Mouse (Mus musculus) right cerebral cortex, adult 2 months (tissue): ENCODE results near the gene Paox.
"Not testable (repeated sequence)": the region's sequence is repeated elsewhere in the genome, so short reads cannot be mapped to it uniquely, and the experiment has no call there.

Experiments used
- DNase-seq, 2 experiments: peaks; one replicate each; pipeline ENCODE4 v3.0.0; 2021 to 2022; ENCODE audit warnings: low spot score in 2 of 2

Paox gene

DNA sequence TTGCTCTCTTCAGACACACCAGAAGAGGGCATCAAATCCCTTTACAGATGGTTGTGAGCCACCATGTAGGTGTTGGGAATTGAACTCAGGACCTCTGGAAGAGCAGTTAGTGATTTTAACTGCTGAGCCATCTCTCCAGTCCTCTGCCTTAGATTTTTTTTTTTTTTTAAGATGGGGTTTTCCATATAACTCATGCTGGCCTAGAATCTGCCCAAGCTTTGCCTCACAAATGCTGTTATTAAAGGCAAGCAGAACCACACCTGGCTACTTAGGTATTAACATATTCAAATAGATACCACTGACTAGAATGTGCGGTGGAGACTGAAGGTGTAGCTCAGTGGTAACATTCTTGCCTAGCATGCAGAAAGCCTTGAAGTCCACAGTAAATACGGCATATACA is 4.9 kb downstream of the Paox start:
- DNase-seq: no peak

DNA sequence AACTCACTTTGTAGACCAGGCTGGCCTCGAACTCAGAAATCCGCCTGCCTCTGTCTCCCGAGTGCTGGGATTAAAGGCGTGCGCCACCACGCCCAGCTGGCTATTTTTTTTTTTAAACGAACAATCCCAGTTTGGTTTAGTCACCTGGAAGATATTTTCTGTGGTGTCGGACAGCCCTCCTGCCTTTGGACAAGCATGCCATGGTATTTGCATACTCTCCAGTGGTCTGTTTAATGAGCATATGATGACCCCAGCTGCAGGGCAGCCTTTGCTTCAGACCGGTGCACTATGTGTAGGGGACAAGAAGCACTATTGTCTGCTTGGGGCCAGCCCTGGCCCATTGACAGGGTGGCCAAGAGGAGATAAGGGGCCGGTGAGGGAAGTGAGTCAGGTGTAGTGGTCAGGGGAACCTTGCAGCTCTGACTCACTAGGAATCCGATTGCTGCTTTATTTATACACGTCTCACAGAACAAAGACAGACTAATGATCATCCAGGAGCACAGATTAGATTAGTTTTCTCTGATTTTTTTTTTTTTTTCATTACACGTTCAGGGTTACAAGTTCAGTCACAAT is 5.8 kb downstream of the Paox start:
- no peak for DNase-seq

DNA sequence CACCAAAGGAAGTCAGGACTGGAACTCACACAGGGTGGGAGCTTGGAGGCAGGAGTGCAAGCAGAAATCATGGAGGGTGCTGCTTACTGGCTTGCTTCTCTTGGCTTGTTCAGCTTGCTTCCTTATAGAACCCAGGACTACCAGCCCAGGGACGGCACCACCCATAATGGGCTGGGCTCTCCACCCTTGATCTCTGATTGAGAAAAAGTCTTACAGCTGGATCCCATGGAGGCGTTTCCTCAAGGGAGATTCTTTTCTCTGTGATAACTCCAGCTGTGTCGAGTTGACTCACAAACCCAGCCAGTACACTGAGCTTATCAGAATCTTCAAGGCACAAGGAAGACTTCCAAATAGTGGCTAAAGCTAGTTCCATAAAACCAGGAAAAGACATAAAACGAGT is 7.2 kb downstream of the Paox start:
- DNase-seq: no peak

DNA sequence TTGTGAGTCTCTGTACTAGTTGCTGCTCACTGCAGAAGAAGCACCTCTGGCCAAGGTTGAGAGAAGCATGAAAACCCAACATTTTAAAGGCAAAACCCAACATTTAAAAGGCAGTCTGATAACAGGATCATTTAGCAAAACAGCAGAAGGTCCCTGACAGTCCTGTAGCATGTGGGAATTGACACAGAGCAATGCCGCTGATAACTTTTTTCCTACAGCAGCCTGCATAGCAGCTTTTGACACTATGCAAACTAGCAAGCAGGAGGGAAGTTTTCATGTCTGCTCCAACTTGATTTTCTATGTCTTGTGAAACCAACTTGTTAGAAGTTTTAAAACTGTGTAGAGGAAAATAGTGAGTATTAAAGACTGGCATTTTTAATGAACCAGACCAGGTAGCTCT is 8.8 kb downstream of the Paox start:
- DNase-seq: no peak

DNA sequence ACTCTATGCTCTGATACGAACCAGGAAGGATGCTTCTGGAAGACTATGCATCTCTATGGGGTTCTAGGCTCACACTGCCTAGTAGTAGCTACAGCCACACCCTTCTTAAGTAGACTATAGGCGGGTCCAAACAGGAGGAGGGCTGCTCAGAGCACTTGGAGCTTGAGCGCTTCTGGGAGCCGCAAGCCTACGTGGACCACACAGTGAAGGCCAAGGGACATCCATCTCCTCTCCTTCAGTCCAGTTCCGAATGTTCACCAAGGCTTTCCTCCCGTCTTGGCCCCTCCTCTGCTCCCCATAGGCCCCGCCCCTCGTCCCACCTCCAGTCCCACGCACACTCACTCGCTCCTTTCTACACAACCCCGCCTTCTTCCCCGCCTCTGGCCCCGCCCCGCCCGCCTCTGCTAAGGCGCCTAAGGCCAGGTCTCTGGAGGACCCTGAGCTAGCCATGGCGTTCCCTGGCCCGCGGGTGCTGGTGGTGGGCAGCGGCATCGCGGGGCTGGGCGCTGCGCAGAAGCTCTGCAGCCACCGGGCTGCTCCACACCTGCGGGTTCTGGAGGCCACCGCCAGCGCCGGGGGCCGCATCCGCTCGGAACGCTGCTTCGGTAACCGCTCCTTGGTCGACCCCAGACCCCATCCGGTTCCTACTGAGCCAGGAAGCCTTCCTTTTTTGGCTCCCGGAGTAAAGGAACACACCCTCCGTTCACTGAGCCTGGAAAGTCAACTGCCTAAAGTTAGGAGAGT is 9.9 kb downstream of the Paox start:
- DNase-seq: peak; percentile 84 to 85

DNA sequence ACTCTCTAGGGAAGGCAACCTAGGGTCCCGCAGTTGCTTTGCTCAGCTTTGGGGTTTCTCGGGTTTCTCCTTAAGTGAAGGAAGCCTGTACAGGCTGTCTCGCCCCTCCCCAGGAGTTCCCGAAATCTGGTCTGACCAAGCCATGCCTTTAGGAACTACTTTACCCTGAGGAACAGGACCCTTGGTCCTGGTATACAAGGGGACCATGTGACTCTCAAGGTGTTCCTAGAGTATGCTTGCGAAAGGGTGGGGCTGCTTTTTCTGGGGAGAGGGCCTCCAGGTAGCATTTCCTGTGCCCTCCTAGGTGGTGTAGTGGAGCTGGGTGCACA is 10.4 kb downstream of the Paox start:
- no peak for DNase-seq

DNA sequence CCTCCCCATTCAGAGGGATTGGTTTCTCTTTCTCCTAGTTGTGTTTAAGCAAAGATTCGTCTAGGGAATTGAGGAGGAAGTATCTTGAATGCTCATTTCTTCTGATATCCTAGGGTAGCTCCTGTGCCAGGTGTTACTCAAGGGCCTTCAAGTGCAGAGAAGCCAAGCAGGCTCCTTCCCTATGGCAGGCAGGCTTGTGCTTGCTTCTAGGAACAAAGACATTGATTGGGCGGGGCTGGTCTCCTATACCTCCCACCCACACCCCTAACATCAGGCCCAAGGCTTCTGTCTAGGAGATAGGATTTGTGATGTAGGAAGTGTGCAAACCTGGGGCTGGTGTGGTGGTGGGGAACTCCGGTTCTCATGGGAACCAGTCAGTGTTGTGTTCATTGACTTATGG is 11.3 kb downstream of the Paox start:
- DNase-seq: no peak

DNA sequence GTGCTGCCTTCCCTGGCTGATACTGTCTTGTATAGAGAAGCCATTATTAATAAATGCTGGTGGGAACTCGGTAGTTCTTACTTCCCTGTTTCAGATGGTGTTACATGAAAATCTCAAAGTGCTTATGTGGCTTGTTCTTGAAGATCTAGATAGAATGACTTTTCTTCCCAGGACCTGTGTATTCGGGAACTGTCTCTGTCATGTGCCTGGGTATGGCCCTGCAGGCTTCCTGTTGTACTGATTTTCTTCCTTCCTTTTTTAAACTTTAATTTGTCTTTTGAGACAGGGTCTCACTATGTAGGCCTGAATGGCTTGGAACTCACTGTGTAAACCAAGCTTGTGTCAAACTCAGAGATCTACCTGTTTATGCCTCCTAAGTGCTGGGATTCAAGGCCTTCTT is 12.3 kb downstream of the Paox start:
- no peak for DNase-seq

DNA sequence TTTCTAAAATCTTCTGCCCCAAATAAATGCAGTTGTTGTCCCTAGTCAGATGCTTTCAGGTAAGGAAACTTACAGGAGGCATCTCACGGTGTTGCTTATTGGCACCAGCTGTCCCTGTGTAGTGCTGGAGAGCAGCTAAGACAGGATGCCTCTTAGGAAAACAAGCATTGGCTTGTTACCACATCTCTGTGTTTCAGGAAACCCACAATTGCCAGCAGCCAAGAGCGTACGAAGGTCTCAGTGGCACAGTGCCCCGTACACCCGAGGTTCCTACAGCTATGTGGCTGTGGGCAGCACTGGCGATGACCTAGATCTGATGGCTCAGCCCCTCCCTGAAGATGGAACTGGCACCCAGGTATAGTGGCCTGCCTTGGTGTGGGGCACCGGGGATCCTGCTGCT is 16.6 kb downstream of the Paox start:
- not testable (repeated sequence) for DNase-seq

DNA sequence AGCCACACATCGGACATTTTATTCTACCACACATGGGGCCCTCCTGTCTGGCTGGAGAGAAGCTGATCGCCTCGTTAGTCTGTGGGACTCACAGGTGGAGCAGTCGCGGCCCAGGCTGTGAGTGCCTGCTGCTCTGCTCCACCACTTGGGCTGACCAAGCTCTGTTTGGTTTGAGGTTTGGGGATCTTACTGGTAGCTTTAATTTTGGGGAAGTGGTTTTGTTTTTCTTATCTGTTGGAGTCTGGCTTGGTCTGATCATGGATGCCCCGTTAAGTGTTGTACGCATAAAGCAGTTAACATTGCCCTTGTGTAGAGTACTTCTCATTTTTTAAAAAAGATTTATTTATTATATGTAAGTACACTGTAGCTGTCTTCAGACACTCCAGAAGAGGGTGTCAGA is 18.4 kb downstream of the Paox start:
- not testable (repeated sequence) for DNase-seq

DNA sequence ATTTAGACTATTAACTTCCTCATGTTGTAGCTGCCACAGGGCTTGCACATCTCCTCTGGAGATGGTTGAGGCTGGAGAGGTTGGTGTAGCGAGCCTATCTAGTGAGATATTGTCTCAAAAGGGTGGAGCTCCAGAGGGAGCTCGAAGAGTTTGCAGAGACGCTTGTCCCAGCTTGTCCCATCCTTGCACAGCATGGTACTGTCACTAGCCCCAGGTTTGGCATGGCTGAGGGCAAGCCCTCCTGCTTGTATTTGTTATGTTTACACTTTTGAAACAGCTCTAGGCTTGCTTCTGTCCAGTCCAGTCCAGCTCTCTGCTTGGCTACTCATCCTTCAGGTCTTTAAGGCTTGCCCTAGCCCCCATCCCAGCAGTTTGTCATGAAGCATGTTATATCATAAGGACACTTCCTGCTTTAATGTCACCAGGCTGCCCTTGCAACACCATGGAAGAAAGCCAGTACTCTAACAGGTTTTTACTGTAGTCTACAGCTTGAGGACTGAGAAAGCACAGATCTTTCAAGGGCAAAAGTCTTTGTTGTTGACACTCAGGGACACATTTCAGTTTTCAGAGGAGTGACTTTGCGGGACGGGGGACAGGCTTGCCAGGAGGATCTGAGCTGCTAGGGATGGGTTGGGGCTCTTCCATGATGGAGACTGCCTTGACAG is 19.6 kb downstream of the Paox start:
- DNase-seq: no peak

DNA sequence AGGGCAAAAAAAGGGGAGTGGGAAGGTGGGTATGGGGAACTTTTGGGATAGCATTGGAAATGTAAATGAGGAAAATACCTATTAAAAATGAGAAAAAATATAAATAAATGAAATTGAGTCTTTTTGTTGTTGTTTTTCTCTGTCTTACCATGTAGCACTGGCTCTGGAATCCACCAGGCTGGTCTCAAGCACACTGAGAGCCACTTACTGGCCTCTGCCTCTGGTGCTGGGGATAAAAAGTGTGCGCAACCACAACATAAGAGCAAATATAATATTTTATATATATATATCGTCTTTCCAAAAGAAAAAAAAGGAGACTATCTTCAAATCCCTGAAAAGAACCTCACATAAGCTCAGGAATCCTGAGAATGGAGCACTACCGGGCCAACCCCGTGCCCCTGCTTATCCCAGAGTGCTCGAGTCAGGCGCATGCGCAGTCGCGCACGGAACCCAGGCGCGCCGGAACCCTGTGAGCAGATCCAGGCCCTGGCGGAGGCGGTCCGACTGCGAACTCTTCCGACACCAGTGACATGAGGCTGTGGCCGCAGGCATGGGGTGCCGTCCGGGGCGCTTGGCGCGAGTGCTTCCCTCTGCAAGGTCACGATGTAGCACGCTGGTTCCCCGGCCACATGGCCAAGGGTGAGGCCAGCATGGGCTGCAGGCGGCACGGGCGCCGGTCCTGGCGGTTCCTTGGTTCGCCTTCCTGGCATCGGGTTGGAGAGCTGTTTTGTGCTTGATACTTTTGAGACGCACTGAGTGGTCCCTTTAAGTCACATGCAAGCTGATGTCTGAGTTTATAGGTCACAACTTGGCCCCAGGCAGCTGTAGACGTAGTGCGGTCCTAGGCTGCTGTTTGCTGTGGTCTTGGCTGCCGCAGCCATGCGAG is 21.8 kb downstream of the Paox start, which contains the start of gene Mtg1:
Gene Mtg1 (plus strand): TSS at position 430 of the 886 bp plus-strand sequence.
- peak; percentile 97 to 99 for DNase-seq

DNA sequence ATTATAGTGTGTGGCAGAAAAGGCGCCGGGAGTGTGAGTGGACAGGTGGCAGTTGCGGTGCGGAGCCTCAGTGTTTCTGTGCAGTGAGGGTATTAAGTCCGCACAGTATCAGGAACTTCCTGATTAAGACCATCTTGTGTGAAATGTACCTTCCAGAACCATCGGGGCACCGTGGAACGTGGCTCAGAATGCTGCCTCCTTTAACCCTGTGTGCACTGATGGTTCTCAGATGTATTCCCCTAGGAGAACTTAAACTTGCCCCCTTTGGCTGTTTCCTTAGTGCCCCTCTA is 22.4 kb downstream of the Paox start:
- no peak for DNase-seq

DNA sequence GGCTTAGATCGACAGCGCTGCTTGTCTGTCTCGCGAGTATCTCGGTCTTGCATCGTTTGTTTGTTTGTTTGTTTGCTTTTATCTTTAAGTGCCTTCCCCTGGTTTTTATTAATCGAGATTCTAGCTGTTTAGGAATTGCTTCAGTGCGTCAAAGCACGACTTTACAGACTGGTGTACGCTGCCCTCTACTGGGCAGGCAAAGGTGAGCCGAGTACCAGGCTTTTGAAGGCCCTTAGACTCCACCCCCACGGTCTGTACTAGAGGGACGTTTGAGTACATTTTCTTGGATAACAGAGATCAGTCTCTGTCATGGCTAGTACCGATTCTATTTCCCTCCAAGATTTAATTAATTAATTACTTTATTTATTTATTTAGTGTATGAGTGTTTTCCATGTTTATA is 25.8 kb downstream of the Paox start:
- peak; percentile 59 to 66 for DNase-seq

DNA sequence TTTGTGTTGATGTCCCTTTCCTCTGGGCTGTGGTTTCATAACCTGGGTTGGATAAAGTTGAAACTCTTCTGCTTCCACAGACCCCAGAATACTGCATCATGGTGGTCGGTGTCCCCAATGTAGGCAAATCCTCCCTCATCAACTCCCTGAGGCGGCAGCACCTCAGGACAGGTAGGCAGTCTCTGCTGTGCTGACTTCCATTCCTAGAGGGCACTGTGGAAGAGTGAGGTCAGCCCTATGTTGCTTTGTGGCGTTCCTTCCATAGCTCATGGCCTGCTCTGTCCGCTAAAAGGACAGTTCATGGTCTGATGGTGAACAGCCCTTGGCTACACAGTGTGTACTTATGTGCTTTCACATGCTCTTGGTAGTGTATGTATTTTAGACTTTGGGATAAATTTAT is 29.0 kb downstream of the Paox start:
- DNase-seq: no peak

DNA sequence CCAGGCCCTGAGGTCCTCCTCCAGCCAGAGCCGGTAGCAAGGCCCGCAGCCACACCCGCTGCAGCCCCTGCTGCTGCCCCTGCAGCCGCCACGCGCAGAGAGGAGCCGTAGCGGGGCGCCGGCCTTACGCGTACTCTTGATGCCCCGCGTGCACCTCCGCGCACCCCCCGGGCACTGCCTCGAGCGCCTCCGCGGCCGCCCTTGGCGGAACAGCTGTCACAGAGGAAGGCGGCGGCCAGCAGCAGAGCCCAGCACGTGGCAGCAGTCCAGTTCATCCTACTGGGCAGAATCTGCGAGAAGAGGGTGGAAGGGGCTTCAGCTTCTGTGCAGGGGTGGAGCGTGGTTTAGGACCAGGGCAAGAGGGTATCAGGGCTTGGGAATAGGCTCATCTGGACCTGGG is 37.8 kb downstream of the Paox start:
- peak in 1 of 2 experiments; percentile 62 for DNase-seq

DNA sequence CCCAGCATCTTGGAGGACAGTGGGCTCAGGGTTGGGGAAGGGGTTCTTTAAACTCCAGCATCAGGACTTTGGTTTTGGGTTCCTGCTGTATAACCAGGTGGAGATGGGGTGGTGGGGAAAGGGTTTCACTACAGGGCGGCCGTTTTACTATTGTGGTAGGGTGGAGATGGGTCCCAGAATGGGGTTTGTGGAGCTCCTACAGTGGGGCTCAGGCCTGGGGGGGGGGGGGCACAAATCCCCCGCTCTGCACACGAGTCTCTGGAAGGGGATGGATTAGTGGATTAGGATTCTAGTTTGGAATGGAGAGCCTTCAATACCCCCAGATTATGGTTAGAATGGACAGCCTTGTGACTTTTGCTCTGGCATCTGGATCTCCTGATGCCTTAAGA is 38.2 kb downstream of the Paox start:
- no peak for DNase-seq

DNA sequence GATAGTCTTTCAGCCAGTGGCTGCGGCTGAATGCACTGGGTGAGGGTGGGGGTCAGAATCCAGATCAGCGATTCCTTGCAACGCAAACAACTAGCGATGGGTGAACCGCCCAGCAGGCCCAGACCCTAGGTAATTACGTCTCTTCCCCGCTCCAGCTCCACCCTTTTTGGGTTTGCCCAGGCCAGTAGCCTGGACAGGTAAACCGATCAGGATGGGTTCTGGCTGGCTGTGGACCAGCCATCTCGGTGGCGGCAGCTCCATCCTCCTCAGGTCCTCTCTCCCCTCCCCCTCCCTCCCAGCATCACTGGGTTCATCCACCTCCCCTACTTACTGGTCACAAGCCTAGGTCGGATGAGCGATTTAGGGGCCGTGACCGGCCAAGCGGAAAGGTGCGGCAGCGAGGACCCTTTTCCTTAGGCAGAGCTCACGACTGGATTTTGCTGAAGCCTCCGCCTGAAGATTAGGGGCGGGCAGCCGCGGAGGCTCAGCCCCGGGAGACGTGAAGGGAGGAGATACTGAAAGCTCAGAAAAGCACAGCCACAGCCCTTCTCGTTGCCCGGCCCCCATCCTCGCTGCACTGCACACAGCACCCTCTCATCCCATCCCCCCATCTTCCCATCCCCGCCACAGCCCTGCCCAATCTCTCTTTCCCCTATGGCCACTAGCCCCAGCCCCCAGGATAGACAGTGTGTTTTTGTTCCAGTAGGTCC is 38.8 kb downstream of the Paox start, which contains the start of gene Sprn:
Gene Sprn (minus strand): TSS at position 660 of the 710 bp plus-strand sequence.
- DNase-seq: peak; percentile 77 to 81

DNA sequence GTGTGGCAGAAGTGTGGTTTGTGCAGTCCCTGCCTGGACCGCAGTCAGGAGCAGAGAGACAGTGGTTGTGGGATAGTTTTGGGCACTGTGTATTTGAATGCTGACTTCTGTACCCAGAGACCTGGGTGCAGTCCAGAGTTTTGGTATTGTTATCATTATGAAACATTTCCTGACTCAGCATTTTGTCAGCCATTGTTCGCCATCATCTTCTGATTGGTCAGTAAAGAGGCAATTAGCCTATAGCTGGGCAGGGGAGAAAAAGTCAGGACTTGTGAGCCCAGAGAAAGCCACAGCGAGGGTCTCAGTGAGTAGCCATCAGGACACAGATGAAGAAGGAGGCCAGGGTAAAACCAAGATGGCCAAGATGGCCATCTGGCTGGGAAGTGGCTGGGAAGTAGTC is 44.8 kb downstream of the Paox start:
- DNase-seq: no peak

DNA sequence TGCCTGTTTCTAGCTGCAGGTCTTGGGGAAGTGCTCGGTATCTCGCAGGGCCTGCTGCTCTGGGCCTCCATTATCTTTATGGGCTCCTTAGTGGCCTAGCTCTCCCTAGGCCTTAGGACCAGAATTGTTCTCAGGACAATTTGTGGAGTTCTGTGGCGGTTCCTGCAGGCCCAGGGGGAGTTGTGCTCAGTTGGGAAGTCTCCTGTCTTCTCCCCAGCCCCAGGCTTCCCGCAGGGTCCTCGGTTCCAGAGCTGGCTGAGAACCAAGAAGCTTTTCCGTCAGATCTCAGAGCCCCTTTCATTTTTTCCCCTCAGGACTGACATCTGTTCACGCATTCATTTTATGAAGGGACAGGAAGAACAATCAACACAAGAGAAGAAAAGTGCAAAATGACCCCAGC is 49.1 kb downstream of the Paox start, which contains the start of gene Olfr522:
Gene Olfr522 (minus strand): TSS at position 101 of the 400 bp plus-strand sequence.
- no peak for DNase-seq

DNA sequence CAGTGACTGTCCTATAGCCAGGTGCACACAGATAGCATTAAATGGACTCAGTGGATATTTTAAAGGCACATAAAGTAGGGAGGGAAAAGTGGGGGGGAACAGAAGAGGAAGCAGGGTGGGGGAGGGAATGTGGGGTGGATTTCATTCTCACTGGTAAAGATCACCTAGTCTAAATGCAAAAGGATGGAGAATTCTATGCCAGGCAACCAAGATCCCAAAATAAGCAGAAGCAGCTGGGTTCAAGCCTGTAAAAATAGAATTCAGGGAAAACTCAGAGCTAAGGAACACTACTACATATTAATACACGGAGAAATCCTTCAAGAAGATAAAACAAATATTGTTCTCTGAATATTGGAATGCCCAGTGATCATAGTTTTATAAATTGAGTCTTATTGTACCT is 52.4 kb downstream of the Paox start:
- DNase-seq: no peak

DNA sequence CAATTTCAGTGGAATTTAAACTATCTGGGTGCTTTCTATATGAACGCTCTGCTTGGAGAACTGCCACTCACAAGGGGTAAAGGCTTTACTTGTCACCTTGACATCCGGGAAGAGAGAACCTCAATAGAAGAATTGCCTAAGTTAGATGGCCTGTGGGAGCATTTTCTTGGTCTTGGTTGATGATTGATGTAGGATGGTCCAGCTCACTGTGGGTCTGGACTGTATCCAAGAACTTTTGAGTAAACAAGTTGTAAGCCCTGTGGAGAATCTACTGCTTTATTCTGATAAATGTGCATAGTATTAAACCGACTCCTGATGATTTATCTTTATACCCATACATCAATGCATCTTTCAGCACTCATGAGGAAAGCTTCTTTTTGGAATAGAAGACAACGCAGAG is 53.8 kb downstream of the Paox start:
- DNase-seq: no peak
